Mouse (Mus musculus): Measurements from ENCODE around the gene Acsf3.

The Acsf3 gene

GRCm38 (mm10) chr8:122811870-122812494, 36.7 kb downstream of the Acsf3 start:
- DNase-seq (ENCODE audit: low read depth): no peak

GRCm38 (mm10) chr8:122812610-122813250, 37.4 kb downstream of the Acsf3 start:
- DNase-seq (ENCODE audit: low read depth): no peak

GRCm38 (mm10) chr8:122814608-122815007, 39.3 kb downstream of the Acsf3 start:
- no peak for DNase-seq (ENCODE audit: low read depth)

- no peak for DNase-seq (ENCODE audit: low read depth)
Observed at GRCm38 (mm10) chr8:122816965-122817364, 41.7 kb downstream of the Acsf3 start.

- no peak for DNase-seq (ENCODE audit: low read depth)
Observed at GRCm38 (mm10) chr8:122817724-122818496, 42.6 kb downstream of the Acsf3 start.

- no peak for DNase-seq (ENCODE audit: low read depth)
Observed at GRCm38 (mm10) chr8:122819776-122820175, 44.5 kb downstream of the Acsf3 start.

GRCm38 (mm10) chr8:122824571-122824970, 49.3 kb downstream of the Acsf3 start:
- no peak for DNase-seq (ENCODE audit: low read depth)

- DNase-seq (ENCODE audit: low read depth): no peak
Observed at GRCm38 (mm10) chr8:122824986-122825385, 49.7 kb downstream of the Acsf3 start.

GRCm38 (mm10) chr8:122825408-122825807, 50.1 kb downstream of the Acsf3 start:
- DNase-seq (ENCODE audit: low read depth): peak; percentile 96

GRCm38 (mm10) chr8:122829396-122829795, 54.1 kb downstream of the Acsf3 start:
- no peak for DNase-seq (ENCODE audit: low read depth)

- peak; percentile 92 for DNase-seq (ENCODE audit: low read depth)
Observed at GRCm38 (mm10) chr8:122830349-122831061, 55.2 kb downstream of the Acsf3 start.

GRCm38 (mm10) chr8:122834416-122834815, 59.1 kb downstream of the Acsf3 start:
- DNase-seq (ENCODE audit: low read depth): no peak

- DNase-seq (ENCODE audit: low read depth): peak; percentile 92
Observed at GRCm38 (mm10) chr8:122834971-122835370, 59.7 kb downstream of the Acsf3 start.

GRCm38 (mm10) chr8:122836199-122836598, 60.9 kb downstream of the Acsf3 start:
- DNase-seq (ENCODE audit: low read depth): no peak

GRCm38 (mm10) chr8:122836696-122837095, 61.4 kb downstream of the Acsf3 start:
- no peak for DNase-seq (ENCODE audit: low read depth)

GRCm38 (mm10) chr8:122844161-122844560, 68.9 kb downstream of the Acsf3 start:
- no peak for DNase-seq (ENCODE audit: low read depth)

GRCm38 (mm10) chr8:122845662-122846061, 70.4 kb downstream of the Acsf3 start:
- no peak for DNase-seq (ENCODE audit: low read depth)

GRCm38 (mm10) chr8:122847829-122848561, 72.7 kb downstream of the Acsf3 start, which contains the start of gene Cdh15:
Gene Cdh15 (plus strand): TSS chr8:122847966.
- DNase-seq (ENCODE audit: low read depth): peak; percentile 66

GRCm38 (mm10) chr8:122849152-122849910, 74.0 kb downstream of the Acsf3 start:
- no peak for DNase-seq (ENCODE audit: low read depth)

GRCm38 (mm10) chr8:122850641-122851240, 75.5 kb downstream of the Acsf3 start:
- no peak for DNase-seq (ENCODE audit: low read depth)

All from 416B (cell line).